Mouse (Mus musculus) mesoderm, embryonic 11.5 days (tissue): ENCODE data around the gene Csf2rb2.
"Not testable (repeated sequence)": the region's sequence is repeated elsewhere in the genome, so short reads cannot be mapped to it uniquely, and the experiment has no call there.

Experiments used
- DNase-seq: peaks from one replicate; pipeline ENCODE4 v3.0.0-alpha.2; 2012; ENCODE audit warnings: low read depth, low spot score

The Csf2rb2 gene

GRCm38 (mm10) chr15:78305341-78305933 is at the start of gene Csf2rb2:
Csf2rb2 (minus strand) TSS chr15:78305721.
- DNase-seq: no peak

GRCm38 (mm10) chr15:78354958-78355357 is 49.4 kb upstream of the Csf2rb2 start:
- peak; percentile 24 for DNase-seq

- DNase-seq: no peak
Observed at GRCm38 (mm10) chr15:78351586-78352165, 46.2 kb upstream of the Csf2rb2 start.

- no peak for DNase-seq
Observed at GRCm38 (mm10) chr15:78344567-78344966, 39.0 kb upstream of the Csf2rb2 start.

- DNase-seq: no peak
Observed at GRCm38 (mm10) chr15:78343683-78344082, 38.2 kb upstream of the Csf2rb2 start.

- not testable (repeated sequence) for DNase-seq
Observed at GRCm38 (mm10) chr15:78340919-78341318, 35.4 kb upstream of the Csf2rb2 start.

GRCm38 (mm10) chr15:78339627-78340423 is 34.3 kb upstream of the Csf2rb2 start:
- DNase-seq: peak; percentile 47

- no peak for DNase-seq
Observed at GRCm38 (mm10) chr15:78334380-78334779, 28.9 kb upstream of the Csf2rb2 start.

- DNase-seq: no peak
Observed at GRCm38 (mm10) chr15:78332981-78333380, 27.5 kb upstream of the Csf2rb2 start.

GRCm38 (mm10) chr15:78331523-78332340 is 26.2 kb upstream of the Csf2rb2 start:
- DNase-seq: no peak

GRCm38 (mm10) chr15:78330706-78331105 is 25.2 kb upstream of the Csf2rb2 start:
- no peak for DNase-seq

GRCm38 (mm10) chr15:78329972-78330371 is 24.5 kb upstream of the Csf2rb2 start:
- not testable (repeated sequence) for DNase-seq

- DNase-seq: no peak
Observed at GRCm38 (mm10) chr15:78328520-78329097, 23.1 kb upstream of the Csf2rb2 start.

- not testable (repeated sequence) for DNase-seq
Observed at GRCm38 (mm10) chr15:78327753-78328341, 22.3 kb upstream of the Csf2rb2 start.

GRCm38 (mm10) chr15:78326747-78327146 is 21.2 kb upstream of the Csf2rb2 start:
- DNase-seq: no peak

GRCm38 (mm10) chr15:78325671-78326339 is 20.3 kb upstream of the Csf2rb2 start, which contains the start of gene Csf2rb:
Csf2rb (plus strand) TSS chr15:78325752.
- no peak for DNase-seq

- no peak for DNase-seq
Observed at GRCm38 (mm10) chr15:78324294-78324693, 18.8 kb upstream of the Csf2rb2 start.

- no peak for DNase-seq
Observed at GRCm38 (mm10) chr15:78323366-78323765, 17.8 kb upstream of the Csf2rb2 start.

- peak; percentile 67 for DNase-seq
Observed at GRCm38 (mm10) chr15:78320825-78321496, 15.4 kb upstream of the Csf2rb2 start.
